Mouse (Mus musculus): ENCODE results near the gene Nudcd3.

Gene Nudcd3

DNA sequence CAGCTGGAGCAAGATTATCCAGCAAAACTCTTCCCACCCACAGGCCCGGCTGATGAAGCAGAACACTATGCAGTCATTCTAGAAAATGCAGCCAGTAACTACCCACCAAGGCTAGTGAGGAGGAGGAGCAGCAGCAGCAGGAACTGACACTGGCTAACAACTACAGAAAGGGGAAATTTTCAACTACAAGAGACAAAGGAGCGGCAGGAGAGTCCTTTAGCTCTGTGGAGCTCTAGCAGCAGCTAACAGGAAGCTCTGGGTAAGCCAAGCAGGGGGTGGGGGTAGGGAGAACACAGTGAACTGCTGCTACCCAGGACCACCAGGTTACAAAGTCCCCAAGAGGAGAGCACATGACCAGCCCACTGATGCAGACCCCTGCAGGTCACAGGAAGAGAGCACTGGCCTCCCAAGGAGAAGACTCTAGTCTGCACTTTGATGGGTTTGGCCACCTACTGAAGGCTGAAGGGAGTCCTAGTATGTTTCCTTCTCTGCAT lies 21.5 kb downstream of the Nudcd3 start:
- in situ Hi-C loops (cut with MboI; ENCODE audit: low sequenced_read_pairs), result no loop called here

DNA sequence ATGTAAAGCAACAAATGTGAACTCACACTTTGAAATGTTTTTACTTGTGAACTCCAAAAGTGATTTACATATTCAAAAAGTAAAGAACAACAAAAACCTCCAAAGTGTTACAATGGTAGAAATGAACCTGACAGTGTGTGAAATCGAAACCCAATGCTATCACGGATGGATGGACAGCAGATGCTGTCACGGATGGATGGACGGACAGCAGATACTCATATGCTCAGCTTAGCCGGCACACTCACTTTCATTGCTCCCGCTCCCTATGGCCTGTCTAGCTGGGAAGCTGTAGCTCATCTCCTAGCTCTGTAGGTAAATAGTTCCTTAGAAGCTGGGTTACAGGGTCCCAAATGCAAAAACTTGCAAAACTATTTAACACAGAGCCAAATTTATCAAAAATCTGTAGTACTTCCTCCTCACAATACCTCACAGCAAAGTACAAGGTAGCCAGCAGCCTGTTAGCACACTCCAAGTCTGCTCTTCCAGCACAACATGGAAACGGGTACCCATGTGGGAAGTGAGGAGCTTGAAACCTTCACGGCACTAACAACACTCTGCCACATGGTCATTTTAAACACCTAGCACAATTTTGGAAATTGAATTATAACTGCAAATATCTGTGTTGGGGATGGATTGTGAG lies 22.3 kb downstream of the Nudcd3 start:
- in situ Hi-C loops (cut with MboI; ENCODE audit: low sequenced_read_pairs), result no loop called here

DNA sequence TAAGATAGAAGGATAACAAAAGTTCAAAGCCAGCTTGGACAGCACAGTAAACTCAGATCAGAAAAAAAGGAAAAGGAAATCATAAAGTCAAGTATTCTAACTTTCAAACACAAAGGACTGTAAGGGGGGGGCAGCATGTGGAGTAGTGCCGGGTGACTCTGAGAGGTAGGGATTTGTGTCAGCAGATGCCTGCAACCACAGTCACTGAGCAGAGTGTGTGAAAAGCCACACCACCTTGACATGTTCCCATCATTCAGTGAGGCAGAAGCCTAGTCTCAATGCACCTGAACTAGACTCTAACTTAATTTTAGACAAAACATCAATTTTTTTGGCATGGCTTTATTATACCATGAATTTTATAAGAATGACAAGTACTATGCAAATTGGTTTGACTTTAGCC lies 24.7 kb downstream of the Nudcd3 start:
- in situ Hi-C loops (cut with MboI; ENCODE audit: low sequenced_read_pairs), result no loop called here

DNA sequence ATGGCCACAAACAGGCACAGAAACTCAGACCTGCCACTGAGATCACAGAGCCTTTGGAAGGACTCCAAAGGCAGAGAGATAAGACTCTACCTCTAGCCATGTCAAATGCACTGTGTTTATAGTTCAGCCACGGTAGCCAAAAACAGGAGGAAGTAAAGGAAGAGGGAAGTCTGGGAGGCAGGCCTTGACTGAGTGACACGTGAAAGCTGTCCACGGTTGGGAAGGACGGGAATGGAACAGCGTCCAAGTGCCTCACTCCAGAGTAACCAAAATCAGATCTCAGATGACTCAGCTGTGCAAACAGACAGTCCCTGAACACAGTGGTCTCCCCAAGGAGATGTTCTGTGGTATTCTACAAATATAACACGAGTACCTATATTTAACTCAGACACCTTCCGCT lies 25.5 kb downstream of the Nudcd3 start:
- in situ Hi-C loops (cut with MboI; ENCODE audit: low sequenced_read_pairs), result no loop called here

DNA sequence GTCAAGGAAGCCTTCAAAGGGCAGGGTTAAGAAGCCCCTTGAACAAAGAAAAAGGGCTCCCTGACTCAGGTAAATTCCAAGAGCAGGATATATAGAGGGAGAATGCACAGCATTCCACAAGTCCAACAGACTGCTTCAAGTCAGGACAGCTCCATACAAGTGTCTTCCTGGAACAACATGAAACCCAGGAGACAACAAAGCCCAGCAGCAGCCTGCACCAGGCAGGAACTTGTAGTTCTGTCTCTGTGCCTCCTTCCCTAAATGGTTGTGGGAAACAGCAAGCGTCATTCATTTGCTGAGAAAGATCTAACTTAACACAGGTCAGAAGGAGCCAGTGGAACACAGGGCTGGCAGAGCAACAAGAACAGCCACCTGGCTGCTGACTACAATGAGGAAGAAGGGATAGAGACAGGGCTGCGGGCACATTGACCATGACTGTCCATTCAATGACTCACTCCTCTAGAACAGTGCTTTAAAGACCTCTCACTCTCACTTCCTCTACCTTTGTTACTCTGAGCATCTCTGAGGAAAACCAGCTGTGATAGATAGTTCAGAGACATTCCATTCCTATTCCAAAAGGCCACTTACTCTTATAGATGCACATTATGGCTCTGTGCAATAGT lies 31.1 kb downstream of the Nudcd3 start:
- in situ Hi-C loops (cut with MboI; ENCODE audit: low sequenced_read_pairs), result loop anchor here (5.0 kb wide), 1 partner anchor 1697 kb away; no protein-coding TSS in a partner anchor

DNA sequence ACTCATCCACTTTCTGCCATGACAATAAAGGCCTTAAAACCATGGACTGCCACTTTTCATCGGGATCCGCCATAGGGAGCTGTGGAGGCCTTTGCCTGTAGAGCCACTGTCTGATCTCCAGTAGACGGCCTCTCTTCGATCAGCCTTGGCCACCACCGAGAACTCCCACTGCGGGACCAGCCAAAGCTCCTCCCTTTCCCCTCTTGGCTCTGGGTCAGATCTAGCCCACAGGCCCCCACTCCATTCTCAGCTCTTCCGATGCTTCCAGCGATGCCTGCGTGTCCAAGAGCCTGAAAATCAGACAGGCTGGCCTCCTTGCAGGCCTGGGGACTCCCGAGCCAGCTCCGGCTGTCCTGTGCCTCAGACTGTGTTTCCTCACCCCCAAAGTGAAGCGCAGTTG lies 33.9 kb downstream of the Nudcd3 start:
- in situ Hi-C loops (cut with MboI; ENCODE audit: low sequenced_read_pairs), result loop anchor here (5.0 kb wide), 1 partner anchor 1694 kb away; no protein-coding TSS in a partner anchor

DNA sequence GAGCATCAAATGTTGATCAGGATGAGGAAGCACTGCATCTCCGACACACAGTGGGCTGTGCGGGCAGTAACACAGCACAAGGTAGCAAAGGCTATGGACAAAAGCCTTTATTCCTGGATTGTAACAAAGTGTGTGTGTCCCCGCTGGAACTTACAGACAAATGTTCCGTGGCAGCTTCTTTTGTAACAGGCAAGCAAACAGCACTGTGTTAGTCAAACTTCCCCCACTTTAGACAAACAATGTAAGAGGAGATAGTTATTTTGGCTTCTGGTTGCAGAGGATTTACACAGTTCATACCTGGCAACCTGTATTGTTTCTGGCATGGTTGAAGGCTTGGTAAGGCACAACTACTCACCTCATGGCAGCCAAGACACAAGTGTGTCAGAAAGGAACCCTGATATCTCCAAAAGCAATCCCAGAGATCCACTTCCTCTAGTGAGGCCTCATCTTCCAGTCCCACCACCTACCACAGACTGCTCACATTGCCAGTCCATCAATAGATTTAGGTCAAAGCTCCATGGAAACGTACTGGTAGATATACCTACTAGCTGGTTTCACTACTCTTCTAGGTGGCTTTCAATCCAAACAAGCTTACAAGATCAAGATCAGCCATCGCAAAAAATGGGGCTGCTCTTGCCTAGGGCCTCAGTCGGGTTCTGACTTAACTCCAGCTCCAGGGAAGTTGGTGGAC lies 34.7 kb downstream of the Nudcd3 start:
- in situ Hi-C loops (cut with MboI; ENCODE audit: low sequenced_read_pairs), result loop anchor here (5.0 kb wide), 1 partner anchor 1693 kb away; no protein-coding TSS in a partner anchor

DNA sequence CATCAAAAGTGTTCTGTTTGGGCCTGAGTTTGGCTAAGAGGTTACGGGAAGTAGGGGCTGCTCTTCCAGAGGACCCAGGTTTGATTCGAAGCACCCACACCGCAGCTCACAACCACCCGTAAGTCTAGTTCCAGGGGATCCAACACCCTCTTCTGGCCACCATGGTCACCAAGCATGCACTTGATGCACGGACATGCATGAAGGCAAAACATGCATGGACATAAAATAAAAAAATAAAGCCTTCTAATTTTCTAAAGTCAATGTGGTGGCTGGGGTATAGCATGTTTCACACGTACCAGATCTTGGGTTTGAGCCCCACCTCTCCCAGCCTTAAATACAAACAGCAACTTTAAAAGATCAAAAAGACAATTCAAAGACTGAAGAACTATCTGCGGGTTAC lies 35.4 kb downstream of the Nudcd3 start:
- in situ Hi-C loops (cut with MboI; ENCODE audit: low sequenced_read_pairs), result loop anchor here (5.0 kb wide), 1 partner anchor 1692 kb away; no protein-coding TSS in a partner anchor

DNA sequence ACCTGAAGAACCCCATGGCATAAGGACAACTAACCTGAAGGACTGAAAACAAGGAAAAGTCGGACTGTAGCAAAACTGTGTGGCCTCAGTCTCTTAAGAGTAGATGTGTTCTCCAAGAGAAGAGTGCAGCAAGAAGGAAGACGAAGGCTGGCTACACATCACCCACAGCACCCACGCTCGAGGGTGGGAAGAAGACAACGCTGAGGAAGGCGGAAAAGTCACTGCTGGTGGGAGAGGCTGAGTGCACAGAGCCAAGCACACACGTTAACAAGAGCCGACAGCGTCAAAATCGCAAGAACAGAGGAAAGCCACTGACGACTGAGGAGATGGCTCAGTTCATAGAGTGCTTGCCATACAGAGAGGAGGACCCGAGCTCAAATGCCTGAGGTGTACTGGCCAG lies 36.5 kb downstream of the Nudcd3 start:
- in situ Hi-C loops (cut with MboI; ENCODE audit: low sequenced_read_pairs), result no loop called here

DNA sequence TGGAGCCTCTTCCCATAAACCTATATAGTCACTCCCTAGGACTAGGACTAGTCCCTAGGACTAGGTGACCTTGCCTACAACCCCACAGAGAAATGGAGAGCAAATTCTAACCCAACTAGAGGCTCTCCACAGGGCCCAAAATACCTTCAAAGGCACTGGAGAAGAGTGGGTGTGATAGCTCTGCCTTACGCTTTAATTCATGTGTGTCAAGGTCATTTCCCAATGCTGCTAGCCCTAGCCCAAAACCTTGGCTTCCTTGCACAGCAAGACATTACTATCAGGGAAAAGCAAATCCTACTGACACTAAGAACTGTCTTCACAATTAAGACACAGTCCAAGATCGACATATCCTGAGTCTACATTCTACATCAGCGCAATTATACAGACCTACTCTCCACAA lies 37.2 kb downstream of the Nudcd3 start:
- in situ Hi-C loops (cut with MboI; ENCODE audit: low sequenced_read_pairs), result no loop called here

DNA sequence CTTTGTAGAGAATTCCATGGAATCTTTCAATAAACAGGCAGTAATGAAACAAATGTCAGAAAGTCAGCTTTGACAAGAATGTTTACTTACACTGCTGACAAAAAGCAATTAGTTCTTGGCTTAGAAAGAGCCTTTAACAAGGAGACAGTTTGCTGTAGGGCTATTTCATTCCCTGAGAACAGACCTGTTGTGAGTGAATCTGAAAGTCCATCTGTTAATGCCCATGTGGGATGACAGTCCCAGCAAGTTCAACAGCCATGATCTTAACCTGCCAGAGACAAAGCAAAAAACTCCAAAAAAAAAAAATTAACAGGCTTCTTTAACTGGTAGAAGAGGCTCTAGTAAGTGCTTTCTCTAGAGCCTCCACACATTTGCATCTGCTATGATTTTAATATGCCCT lies 38.7 kb downstream of the Nudcd3 start:
- in situ Hi-C loops (cut with MboI; ENCODE audit: low sequenced_read_pairs), result no loop called here

DNA sequence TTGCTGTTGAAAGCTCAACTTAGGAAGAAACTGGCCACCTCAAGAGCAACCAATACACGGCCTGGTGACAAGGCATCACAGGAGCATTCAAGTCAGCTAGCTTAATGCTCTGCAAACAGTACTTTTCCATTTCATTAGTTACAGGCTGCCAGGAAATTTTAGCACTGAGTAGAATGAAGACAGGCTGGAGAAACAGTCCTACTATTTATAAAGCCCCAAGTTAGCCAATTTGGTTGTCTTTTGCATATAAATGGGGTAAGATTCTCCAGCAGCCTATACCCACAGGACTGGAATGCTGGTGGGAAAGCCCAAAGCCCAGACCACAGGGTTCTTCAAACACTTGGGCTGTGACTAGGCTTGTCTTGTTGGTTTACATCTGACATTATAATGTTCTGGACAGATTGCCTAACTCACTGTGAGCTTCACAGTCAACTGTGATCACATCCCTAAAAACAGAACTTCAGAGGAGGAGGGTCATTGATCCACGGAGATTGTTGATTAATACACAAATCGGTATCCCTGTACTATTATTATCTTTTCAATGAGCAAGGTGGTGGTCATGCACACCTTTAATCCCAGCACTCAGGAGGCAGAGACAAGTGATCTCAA lies 39.4 kb downstream of the Nudcd3 start:
- in situ Hi-C loops (cut with MboI; ENCODE audit: low sequenced_read_pairs), result no loop called here

DNA sequence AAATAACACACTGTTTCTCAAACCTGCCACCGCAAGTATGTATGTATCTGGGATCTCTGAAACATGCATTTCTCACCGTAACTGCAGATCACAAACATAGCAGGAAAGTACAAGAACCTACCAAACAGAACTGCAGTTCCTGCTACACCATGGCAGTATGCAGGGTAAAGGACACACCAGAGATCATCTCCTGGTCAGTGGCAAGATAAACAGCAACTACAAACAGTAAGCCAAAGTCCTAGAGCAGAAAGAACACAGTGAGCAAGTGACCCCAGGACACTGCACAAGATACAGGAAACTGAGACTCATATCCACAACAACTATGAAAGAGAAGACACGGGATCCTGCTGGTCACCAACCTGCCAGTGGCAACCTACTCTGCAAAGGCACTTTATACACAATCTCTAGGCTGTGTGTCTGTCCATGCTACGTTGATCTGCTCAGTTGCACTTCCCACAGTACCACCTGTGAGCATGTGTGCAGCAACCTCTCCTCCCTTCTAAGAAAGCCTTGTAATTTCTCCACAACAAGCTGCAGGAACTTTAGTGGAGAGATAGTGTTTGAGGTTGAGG lies 40.4 kb downstream of the Nudcd3 start:
- in situ Hi-C loops (cut with MboI; ENCODE audit: low sequenced_read_pairs), result no loop called here

DNA sequence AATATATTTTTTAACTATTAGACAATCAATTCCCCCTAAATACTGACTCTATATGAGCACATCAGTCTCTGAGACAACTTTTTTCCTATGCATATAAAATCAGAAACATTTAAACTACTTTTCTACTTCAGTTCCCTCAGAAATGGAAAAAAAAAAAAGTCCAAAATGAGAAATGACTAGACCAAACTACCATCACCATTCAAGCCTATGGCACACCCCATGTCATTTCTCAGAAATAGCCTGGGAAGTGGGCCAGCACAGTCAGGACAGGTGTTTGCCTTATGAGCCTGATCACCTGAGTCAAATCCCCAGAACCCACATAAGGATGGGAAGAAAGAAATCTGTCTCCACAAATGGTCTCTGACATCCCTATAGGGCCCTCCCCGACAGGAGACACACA lies 41.7 kb downstream of the Nudcd3 start:
- in situ Hi-C loops (cut with MboI; ENCODE audit: low sequenced_read_pairs), result no loop called here

DNA sequence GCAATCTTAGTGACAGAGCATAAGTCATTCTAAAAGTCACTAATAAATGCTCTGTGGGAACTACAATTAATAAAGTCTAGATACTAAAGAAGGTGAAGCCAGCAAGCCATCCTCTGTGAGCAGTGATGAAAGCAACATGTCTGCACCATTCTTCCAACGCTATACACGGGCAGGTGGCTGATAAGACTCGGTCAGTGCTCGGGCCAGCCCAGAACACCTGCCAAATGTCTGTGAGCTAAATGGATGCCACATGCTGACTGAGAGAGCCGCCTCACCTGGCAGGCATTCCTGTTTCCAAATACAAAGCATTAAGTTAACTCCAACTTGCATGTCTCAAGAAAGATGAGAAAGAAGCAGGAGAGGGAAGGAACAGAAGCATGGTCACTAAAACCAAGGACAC lies 43.1 kb downstream of the Nudcd3 start:
- in situ Hi-C loops (cut with MboI; ENCODE audit: low sequenced_read_pairs), result no loop called here

DNA sequence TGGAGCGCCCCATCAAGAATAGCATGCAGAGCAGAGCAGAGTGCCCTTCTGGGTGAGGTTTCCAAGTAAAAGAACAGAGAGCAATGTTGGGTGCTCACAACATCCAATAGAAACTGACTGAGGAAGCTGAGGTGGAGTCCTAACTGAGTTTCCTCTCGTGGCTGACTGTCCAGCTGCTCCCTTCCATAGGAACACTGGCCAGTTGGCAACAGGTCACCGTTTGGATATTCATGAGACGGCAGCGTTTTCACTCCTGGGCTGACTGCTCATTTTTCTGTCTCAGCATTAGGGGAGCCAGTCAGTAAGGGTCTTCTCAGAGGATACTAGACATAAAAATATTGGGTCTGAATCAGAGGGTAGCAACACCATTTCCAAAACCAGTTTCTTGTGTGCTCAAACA lies 43.6 kb downstream of the Nudcd3 start:
- in situ Hi-C loops (cut with MboI; ENCODE audit: low sequenced_read_pairs), result no loop called here

DNA sequence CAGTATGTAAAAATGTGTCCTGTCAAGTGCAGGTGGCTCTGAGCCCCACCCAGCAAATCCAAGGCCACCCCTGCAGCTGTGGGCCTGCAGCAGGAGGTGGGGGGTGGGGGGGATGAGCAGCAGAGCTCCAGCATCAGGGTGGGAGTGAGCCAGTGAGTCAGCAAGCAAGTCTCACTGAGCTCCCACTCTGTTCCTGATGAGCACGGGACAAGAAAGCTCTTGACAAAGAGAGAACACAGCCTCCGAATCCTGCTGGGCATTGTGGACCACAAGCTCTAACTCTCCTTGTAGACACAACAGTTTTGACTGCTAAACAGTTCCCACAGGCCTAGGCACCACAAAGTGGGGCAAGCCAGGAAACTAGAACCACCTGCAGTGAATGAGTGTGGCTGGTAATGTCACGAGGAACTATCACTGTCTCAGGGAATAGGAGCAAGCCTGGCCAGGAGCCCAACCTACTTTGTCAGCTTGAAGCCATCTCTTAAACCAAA lies 46.0 kb downstream of the Nudcd3 start:
- in situ Hi-C loops (cut with MboI; ENCODE audit: low sequenced_read_pairs), result no loop called here

DNA sequence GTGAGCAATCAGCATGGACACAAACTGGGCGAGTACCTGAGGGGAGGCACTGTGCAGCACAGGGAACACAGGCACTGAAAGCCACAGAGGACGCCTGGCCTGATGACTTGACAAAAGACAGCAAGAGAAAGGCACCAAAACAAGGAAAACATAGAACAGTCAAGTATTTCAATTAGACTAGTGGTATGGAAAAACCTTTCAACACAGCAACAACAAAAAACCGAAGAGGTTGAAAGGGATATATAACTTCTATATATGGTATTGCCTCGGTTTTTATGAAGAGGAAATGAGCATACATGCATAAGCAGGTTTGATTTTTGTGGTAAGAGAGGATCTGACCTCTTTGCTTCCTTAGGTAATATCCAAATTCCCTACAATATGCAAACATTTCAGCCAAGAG lies 47.4 kb downstream of the Nudcd3 start:
- in situ Hi-C loops (cut with MboI; ENCODE audit: low sequenced_read_pairs), result no loop called here

DNA sequence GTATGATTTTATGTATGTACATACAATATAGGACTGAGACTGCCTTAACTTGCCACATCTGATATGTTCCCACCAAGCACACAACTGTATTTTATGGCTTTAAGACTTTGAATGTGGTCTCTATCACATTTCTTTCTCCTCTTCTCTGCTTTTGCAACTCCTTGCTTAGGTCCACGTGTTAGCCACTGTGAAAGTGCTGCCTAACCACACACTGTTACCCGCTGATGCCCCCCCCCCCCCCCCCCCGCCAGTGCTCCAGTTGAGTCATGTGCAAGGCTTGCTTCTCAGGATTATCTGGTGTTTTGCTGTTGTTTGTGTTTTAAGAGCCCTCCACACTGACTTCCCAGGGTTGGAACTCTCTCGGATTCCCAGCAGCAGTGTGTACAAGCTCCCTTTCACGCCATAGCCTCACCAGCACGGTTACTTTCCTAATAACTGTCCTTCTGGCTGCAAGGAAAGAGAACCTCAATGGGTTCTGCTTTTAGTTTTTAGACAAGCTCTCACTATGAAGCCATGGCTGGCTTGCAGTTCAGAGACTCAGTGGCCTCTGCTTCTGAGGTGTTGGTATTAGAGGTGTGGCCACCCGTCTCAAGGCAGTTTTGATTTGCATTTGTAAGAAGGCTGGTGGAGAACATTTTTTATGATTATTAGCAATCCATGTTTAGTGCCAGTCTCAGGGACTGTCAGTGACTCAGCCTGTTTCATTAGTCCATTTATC lies 61.8 kb downstream of the Nudcd3 start:
- in situ Hi-C loops (cut with MboI; ENCODE audit: low sequenced_read_pairs), result no loop called here

DNA sequence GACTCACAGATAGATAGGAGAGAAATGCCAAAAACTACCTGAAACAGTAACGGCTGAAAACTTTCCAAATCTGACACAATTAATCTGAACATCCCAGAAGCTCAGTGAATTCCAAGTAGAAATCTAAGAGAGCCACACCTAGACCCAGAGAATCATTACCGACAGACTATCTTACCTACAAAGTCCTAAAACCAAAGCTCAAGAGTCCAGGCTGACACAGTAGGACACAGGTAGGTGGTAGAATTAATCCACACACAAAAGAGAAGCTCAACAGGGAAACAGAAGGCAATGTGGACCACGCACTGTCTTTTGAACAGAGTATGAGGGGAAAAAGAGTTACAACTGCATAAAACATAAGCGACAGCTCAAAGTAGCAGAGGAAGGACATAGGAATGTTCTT lies 67.3 kb downstream of the Nudcd3 start:
- in situ Hi-C loops (cut with MboI; ENCODE audit: low sequenced_read_pairs), result no loop called here

Measured in CH12F3 (cell line).